Mouse (Mus musculus) adrenal gland, adult 8-10 months (tissue): Measurements from ENCODE around the gene Stx8. TPM values are rescaled to one million over a fixed set of nuclear protein-coding genes. Genes with fewer than 3 reads are reported as not detected.

Source experiments
- DNase-seq: peaks from one replicate; pipeline ENCODE4 v3.0.0; 2022
- total RNA-seq, 4 experiments: library from RNA; stranded (reverse); gene quantifications; 2 replicates each; pipeline ENCODE4 v1.2.4; 2022

The Stx8 gene
- total RNA-seq, 4 experiments from 2014 or later, result 31.1 to 39.6 (median 38.3) TPM

- DNase-seq, result no peak
Measured at GRCm38 (mm10) chr11:67975252-67975651, 9.3 kb downstream of the Stx8 start.

- no peak for DNase-seq
Measured at GRCm38 (mm10) chr11:67983564-67983963, 17.6 kb downstream of the Stx8 start.

- DNase-seq, result no peak
Measured at GRCm38 (mm10) chr11:67991240-67991639, 25.2 kb downstream of the Stx8 start.

GRCm38 (mm10) chr11:67995965-67996364, 30.0 kb downstream of the Stx8 start:
- DNase-seq, result no peak

GRCm38 (mm10) chr11:67998905-67999304, 32.9 kb downstream of the Stx8 start:
- DNase-seq, result no peak

- DNase-seq, result no peak
Measured at GRCm38 (mm10) chr11:67999629-68000028, 33.6 kb downstream of the Stx8 start.

GRCm38 (mm10) chr11:68004191-68004590, 38.2 kb downstream of the Stx8 start:
- DNase-seq, result peak; percentile 36

GRCm38 (mm10) chr11:68006216-68006789, 40.3 kb downstream of the Stx8 start:
- no peak for DNase-seq

- DNase-seq, result peak; percentile 46
Measured at GRCm38 (mm10) chr11:68007645-68008044, 41.7 kb downstream of the Stx8 start.

- no peak for DNase-seq
Measured at GRCm38 (mm10) chr11:68009377-68009776, 43.4 kb downstream of the Stx8 start.

- DNase-seq, result no peak
Measured at GRCm38 (mm10) chr11:68012207-68012606, 46.2 kb downstream of the Stx8 start.

GRCm38 (mm10) chr11:68018191-68018590, 52.2 kb downstream of the Stx8 start:
- peak; percentile 61 for DNase-seq

GRCm38 (mm10) chr11:68019156-68019555, 53.2 kb downstream of the Stx8 start:
- no peak for DNase-seq

- DNase-seq, result no peak
Measured at GRCm38 (mm10) chr11:68021976-68022375, 56.0 kb downstream of the Stx8 start.

GRCm38 (mm10) chr11:68022895-68023294, 56.9 kb downstream of the Stx8 start:
- DNase-seq, result no peak

GRCm38 (mm10) chr11:68023811-68024369, 57.9 kb downstream of the Stx8 start:
- DNase-seq, result no peak

GRCm38 (mm10) chr11:68026590-68026989, 60.6 kb downstream of the Stx8 start:
- no peak for DNase-seq

- no peak for DNase-seq
Measured at GRCm38 (mm10) chr11:68029079-68029478, 63.1 kb downstream of the Stx8 start.

- no peak for DNase-seq
Measured at GRCm38 (mm10) chr11:68029871-68030270, 63.9 kb downstream of the Stx8 start.

- no peak for DNase-seq
Measured at GRCm38 (mm10) chr11:68030771-68031170, 64.8 kb downstream of the Stx8 start.

GRCm38 (mm10) chr11:68032448-68032847, 66.5 kb downstream of the Stx8 start:
- no peak for DNase-seq

GRCm38 (mm10) chr11:68033331-68033926, 67.4 kb downstream of the Stx8 start:
- peak; percentile 20 for DNase-seq

GRCm38 (mm10) chr11:68034422-68034821, 68.4 kb downstream of the Stx8 start:
- no peak for DNase-seq

- no peak for DNase-seq
Measured at GRCm38 (mm10) chr11:68035303-68035891, 69.4 kb downstream of the Stx8 start.
